Mouse (Mus musculus) adipocyte (in vitro differentiated cells): ENCODE data around the gene Myo1b.
A peak's percentile ranks its signal among the peaks of the same experiment; 100 is the strongest.

Experiments used
- DNase-seq: peaks from one replicate; pipeline ENCODE4 v3.0.0-alpha.2; 2016; ENCODE audit warnings: low spot score

Myo1b gene

DNA sequence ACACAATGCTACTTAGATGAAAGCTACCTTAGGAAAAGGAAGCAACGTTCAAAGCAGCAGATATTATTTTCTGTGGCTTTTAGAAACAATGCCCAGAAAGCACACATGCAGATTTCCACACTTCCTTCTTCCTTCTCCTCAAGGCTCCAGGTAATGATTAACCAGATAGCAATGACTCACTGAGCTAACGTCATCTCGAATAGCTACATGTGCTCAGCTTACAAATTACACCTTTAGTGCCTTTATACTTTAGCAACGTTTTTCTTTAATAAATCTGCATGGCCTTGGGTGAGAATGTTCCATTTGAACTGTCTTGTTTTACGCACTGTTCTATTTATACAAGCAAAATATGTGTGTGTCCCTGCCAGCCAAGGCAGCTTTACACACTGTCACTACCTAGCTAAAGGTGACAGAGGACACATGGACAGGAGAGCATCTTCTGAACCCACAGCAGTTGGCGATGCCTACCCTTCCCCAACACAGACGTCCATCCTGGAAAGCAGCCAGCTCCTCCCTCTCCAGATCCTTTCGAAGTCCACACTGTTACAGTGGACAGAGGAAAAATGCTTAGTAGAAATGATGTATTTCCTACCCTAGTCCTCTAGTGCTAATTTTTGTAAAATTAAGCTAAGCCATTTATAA, 66.2 kb downstream of the Myo1b start:
- no peak for DNase-seq

GRCm38 (mm10) chr1:51845264-51846036, 70.4 kb downstream of the Myo1b start:
- DNase-seq: no peak

GRCm38 (mm10) chr1:51837845-51838623, 77.8 kb downstream of the Myo1b start:
- no peak for DNase-seq

DNA sequence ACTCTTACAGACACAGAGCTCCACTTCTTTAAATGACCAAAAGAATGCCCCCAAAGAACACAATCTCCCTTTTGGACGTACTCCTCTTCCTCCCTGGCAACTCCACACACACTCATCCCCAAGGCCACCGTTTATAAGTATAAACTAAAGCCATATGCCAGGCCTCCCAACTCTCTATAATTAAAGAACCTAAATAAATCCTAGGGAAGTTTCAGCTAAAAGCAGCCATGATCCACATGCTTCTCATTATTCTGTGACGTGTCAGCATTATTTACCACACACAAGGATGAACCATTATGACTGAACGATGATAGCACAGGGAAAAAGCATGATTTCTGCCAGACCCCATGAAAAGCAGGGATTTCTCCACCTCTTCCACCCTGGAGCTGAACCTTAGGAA, 78.6 kb downstream of the Myo1b start:
- DNase-seq: no peak

- DNase-seq: no peak
These were observed 80.1 kb downstream of the Myo1b start for GRCm38 (mm10) chr1:51835795-51836194.

DNA sequence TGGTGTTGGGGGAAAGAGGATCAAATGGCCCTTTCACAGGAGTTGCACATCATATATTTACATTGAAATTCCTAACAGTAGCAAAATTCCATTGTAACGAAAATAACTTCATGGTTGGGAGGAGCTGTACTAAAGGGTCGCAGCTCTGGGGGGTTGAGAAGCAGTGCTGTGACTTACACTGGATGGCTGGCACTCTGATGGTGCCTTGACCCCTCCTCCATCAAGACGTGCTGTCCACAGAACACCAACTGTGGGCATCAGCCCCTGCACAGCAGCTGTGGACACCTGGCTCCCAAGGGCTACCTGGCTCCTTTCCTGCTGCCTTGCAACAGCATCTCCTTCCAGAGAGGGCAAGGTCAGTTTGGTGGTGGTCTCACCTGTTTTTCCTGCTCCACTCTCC, 81.8 kb downstream of the Myo1b start:
- no peak for DNase-seq

DNA sequence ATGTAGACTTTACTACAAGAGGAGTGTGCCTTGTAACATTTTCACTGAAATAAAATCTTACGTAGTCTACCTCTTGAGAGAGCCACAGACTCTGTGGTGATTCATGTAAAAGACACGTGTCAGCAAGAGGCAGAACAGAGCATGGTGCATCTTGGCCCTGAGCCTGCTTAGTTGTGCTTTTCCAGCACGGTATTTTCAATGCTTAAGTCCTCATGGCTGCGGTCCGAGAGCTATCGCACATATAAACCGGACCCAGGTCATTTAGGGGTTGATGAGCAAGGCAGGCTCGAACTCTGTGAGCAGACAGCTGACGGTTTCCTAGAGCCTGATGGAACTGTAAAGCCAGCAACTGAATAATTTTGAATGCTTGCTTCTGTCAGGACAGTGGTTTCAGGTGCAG, 86.5 kb downstream of the Myo1b start:
- DNase-seq: no peak

GRCm38 (mm10) chr1:51822531-51822930, 93.3 kb downstream of the Myo1b start:
- DNase-seq: peak; percentile 77

DNA sequence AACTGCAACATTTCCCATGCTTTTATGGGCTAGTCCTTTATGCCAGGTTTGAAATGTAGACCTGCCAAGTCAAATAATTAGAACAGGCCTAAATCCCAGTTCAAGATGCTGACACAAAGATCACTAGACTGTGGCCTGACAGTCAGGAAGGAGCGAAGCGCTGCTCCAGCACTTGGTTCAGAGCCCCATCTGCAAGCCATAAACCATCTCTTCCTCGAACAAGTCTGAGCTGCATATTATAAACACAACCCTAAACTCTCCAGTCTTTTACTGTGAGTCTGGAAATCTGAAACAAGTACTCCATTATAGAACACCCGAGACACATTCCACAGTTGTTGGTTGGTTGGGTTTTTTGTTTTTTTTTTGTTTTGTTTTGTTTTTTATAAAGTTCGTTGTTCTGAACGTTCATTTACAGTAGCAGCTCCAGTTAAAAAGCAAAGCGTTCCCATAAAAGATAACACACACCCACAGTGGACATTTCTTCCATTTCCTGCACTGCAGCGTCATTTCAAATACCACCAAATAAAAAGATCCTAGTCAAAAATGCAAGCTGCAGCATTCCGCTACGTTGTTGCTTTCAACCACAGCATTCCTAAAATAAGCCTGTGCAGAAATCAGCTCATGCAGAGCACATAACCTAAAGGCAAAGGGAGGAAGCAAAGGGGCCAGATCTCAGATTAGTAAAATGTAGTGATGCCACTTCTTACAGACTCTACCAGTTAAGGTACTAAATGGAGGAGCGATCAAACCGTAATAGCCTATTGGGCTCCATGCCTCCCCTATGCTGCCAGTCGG, 94.0 kb downstream of the Myo1b start:
- peak; percentile 20 for DNase-seq

- no peak for DNase-seq
These were observed 95.4 kb downstream of the Myo1b start for GRCm38 (mm10) chr1:51820520-51820919.

DNA sequence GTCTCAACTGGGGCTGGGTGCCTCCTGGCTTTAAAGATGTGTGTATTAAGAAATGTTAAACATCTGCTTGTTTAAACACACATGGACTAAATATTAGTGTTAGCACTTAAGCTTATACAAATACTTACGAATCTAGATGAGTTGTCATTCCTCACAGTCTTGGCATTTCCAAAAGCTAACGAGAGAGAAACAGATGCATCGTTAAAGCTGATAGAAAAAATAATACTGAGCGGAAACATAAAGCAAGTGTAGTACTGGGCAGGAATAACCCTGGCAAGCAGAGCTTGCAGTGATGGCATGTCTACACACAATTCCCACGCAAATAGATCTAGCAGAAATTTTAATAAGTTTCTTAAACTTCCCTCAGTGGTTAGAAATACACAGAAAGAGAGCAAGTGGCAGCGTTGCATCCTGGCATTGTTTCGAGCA, 95.8 kb downstream of the Myo1b start:
- DNase-seq: no peak

GRCm38 (mm10) chr1:51815636-51816035, 100.2 kb downstream of the Myo1b start:
- DNase-seq: no peak

GRCm38 (mm10) chr1:51814854-51815630, 100.8 kb downstream of the Myo1b start:
- peak; percentile 10 for DNase-seq

GRCm38 (mm10) chr1:51808847-51809246, 107.0 kb downstream of the Myo1b start:
- no peak for DNase-seq

DNA sequence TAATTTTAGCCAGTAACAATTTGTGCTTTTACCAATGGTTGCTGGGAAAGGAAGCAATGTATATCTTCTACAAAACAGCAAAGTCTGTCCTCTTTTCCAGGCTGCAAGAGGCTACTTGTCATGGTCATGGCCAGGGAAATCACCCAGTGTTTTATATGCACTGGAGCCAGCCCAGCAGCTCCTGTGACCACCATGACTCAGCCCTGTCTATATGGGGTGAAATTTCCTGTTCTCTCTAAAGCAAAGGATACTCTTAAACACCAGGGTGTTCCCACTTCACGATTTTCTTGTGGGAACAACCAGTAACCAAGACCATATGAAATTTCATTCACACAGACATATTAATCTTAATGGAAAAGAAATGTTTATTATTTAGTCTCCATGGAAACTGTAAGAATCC, 107.6 kb downstream of the Myo1b start:
- DNase-seq: no peak

- DNase-seq: no peak
These were observed 110.7 kb downstream of the Myo1b start for GRCm38 (mm10) chr1:51805040-51805610.

GRCm38 (mm10) chr1:51804296-51805039, 111.4 kb downstream of the Myo1b start:
- no peak for DNase-seq

- no peak for DNase-seq
These were observed 117.8 kb downstream of the Myo1b start for GRCm38 (mm10) chr1:51798011-51798471.

DNA sequence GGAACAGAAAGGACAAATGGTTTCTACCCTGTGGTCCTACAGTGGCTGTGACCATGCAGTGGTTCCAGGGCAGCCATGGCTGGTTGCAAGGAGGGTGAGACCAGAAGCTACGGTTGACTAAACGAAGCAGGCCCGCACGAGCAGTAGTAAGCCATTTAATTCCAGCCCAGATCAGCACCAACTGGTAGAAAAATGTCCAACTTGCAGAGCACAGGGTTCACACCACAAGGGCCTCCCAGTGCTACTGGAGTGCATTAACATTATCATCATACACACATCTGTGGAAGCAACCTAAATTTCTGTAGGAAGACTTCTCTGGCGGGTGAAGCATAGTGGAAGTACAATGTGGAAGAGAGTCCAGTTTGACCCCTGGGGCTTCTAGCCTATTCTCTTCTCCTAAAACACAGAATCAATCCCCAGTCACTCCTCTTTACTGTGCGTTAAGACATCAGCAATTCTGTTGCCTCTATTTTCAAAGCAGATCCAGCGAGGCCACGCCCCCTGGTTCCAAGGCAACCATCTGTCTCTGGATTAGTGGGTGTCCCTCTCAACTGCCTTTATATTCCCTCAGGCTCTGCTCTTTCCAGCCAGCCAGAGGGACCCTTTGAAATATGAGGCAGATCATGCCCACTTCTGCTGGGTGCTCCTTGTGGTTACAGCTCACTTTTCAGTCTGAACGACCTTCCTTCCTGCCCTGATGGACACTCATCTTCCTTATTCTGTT, 120.1 kb downstream of the Myo1b start:
- no peak for DNase-seq
